Mouse (Mus musculus) spleen, adult 2 months (tissue): Measurements from ENCODE around the gene Rmnd5b. TPM values are rescaled to one million over a fixed set of nuclear protein-coding genes. Genes with fewer than 3 reads are reported as not detected.

Experiments
- DNase-seq, 2 experiments: peaks; one replicate each; pipeline versions ENCODE4 v3.0.0 to v3.0.0-alpha.2; 2012 to 2021; ENCODE audit warnings: low spot score in 2 of 2, low read depth in 1 of 2
- H3K27ac ChIP-seq: fragments of 200-500 bp; 2 replicates; pipeline ENCODE4 v1.5.1; 2012; ENCODE audit warnings: low read length, inconsistent platforms; ENCODE audit not compliant: insufficient read depth
- H3K27me3 ChIP-seq: fragments of 200-500 bp; 2 replicates; pipeline ENCODE4 v1.6.1; 2012; ENCODE audit warnings: mild to moderate bottlenecking, moderate library complexity, low read length, inconsistent platforms; ENCODE audit not compliant: control insufficient read depth, insufficient read depth
- H3K36me3 ChIP-seq: fragments of 200-500 bp; 2 replicates; pipeline ENCODE4 v1.6.1; 2012; ENCODE audit warnings: mild to moderate bottlenecking, low read length, inconsistent platforms; ENCODE audit not compliant: control insufficient read depth, insufficient read depth
- H3K4me1 ChIP-seq: fragments of 200-500 bp; 2 replicates; pipeline ENCODE4 v1.6.1; 2011; ENCODE audit warnings: inconsistent platforms; ENCODE audit not compliant: control insufficient read depth, insufficient read depth, insufficient read length
- H3K4me3 ChIP-seq: fragments of 200-500 bp; 2 replicates; pipeline ENCODE4 v1.5.1; 2011; ENCODE audit warnings: mild to moderate bottlenecking, inconsistent platforms; ENCODE audit not compliant: insufficient read depth, insufficient read length; ENCODE audit errors: extremely low read depth
- CTCF ChIP-seq: fragments of 200-500 bp; IDR thresholded peaks from 2 replicates; pipeline ENCODE4 v1.5.1; 2011; ENCODE audit warnings: mild to moderate bottlenecking, inconsistent platforms; ENCODE audit not compliant: insufficient read depth, insufficient read length, insufficient replicate concordance; ENCODE audit errors: extremely low read depth
- POLR2A ChIP-seq: fragments of 200-500 bp; IDR thresholded peaks from 2 replicates; pipeline ENCODE4 v1.6.1; 2011; ENCODE audit warnings: low read depth, low read length, inconsistent platforms
- WGBS: fragments of 180-500 bp; shearing (Covaris S2); methylation state at CpG from one replicate; pipeline ENCODE4 v1.1.7; 2018; 5-methylcytosine and 5-hydroxymethylcytosine counted together
- polyA plus RNA-seq: library from polyadenylated mRNA; depleted of rRNA; stranded (reverse); fragments of >200 nt; gene quantifications from 2 replicates; pipeline ENCODE4 v1.2.3, GENCODE M21; 2012

Rmnd5b gene
- polyA plus RNA-seq, 1 experiment, result 71.2 TPM

GRCm38 (mm10) chr11:51594715-51595350, 40.9 kb downstream of the Rmnd5b start:
- H3K4me1 ChIP-seq, result peaks cover 3% of the 10 kb centered on the region
- H3K27me3 ChIP-seq, result no peaks in the 10 kb centered on the region
- TF ChIP-seq POLR2A (no peak), CTCF (no peak)
- H3K4me3 ChIP-seq, result no peak overlapping the region
- no peak for DNase-seq
- H3K36me3 ChIP-seq, result peaks cover 37% of the 10 kb centered on the region
- 53% methylated on average over 3 of the region's 3 CpGs for WGBS
- H3K27ac ChIP-seq, result peak overlapping the region; percentile 25; the same call in 1 of the 2 replicates

DNA sequence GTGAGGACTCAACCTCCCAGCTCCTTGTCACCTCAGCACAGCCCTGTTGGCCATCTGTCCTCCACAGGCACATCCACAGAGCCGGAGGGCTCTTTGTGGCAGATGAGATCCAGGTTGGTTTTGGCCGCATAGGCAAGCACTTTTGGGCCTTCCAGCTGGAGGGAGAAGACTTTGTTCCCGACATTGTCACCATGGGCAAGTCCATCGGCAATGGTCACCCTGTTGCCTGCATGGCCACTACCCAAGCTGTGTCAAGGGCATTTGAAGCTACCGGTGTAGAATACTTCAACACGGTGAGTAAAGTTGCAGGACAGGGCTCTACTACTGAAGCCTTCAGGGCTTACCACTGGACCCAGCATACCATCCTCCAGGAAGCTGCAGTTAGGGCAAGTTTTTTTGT, 41.8 kb downstream of the Rmnd5b start:
- H3K36me3 ChIP-seq, result peaks cover 29% of the 10 kb centered on the region
- 95% methylated on average over 6 of the region's 6 CpGs for WGBS
- H3K4me1 ChIP-seq, result peaks cover 3% of the 10 kb centered on the region
- TF ChIP-seq CTCF (no peak), POLR2A (no peak)
- H3K27me3 ChIP-seq, result no peaks in the 10 kb centered on the region
- no peak overlapping the region for H3K4me3 ChIP-seq
- no peak overlapping the region for H3K27ac ChIP-seq
- DNase-seq, result no peak

GRCm38 (mm10) chr11:51593368-51593767, 42.3 kb downstream of the Rmnd5b start:
- H3K36me3 ChIP-seq, result peaks cover 28% of the 10 kb centered on the region
- TF ChIP-seq POLR2A (no peak), CTCF (no peak)
- DNase-seq, result no peak
- H3K27me3 ChIP-seq, result no peaks in the 10 kb centered on the region
- no peak overlapping the region for H3K4me3 ChIP-seq
- H3K4me1 ChIP-seq, result peaks cover 3% of the 10 kb centered on the region
- H3K27ac ChIP-seq, result no peak overlapping the region
- 94% methylated on average over 4 of the region's 4 CpGs for WGBS

GRCm38 (mm10) chr11:51591915-51592314, 43.8 kb downstream of the Rmnd5b start:
- Histone ChIP-seq H3K4me3 (no peak overlapping the region), H3K4me1 (peaks cover 3% of the 10 kb centered on the region), H3K36me3 (peaks cover 20% of the 10 kb centered on the region), H3K27me3 (no peaks in the 10 kb centered on the region), H3K27ac (no peak overlapping the region)
- TF ChIP-seq CTCF, result no peak
- TF ChIP-seq POLR2A, result no peak
- WGBS, result 89% methylated on average over 7 of the region's 7 CpGs
- DNase-seq, result no peak

GRCm38 (mm10) chr11:51591168-51591567, 44.5 kb downstream of the Rmnd5b start:
- no peaks in the 10 kb centered on the region for H3K27me3 ChIP-seq
- WGBS, result 80% methylated on average over 7 of the region's 7 CpGs
- H3K4me1 ChIP-seq, result peaks cover 3% of the 10 kb centered on the region
- DNase-seq, result no peak
- TF ChIP-seq CTCF (no peak), POLR2A (no peak)
- H3K4me3 ChIP-seq, result no peak overlapping the region
- H3K36me3 ChIP-seq, result peaks cover 15% of the 10 kb centered on the region
- no peak overlapping the region for H3K27ac ChIP-seq

DNA sequence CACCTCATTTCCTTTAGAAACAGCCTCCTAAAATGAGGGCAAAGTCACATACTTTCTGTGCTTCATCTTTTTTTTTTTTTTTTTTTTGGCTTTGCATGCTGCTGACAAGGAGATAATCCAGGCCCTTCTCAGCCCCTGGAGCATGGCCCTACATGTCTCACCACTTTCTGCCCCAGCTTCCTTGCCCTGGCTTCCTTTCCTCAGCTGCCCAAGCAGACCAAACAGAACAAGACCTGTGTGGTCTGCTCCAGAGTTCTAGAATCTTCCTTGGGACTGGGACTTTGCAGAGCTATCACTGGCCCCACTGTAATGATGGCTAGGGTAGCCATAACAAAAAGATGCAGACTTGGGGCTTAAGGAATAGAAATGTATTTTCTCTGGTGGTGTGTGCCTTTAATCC, 45.7 kb downstream of the Rmnd5b start:
- Histone ChIP-seq H3K27ac (no peak overlapping the region), H3K4me1 (peaks cover 8% of the 10 kb centered on the region), H3K36me3 (peaks cover 11% of the 10 kb centered on the region), H3K27me3 (no peaks in the 10 kb centered on the region), H3K4me3 (no peak overlapping the region)
- TF ChIP-seq CTCF (no peak), POLR2A (no peak)
- no peak for DNase-seq

- no peak for DNase-seq
- no peaks in the 10 kb centered on the region for H3K27me3 ChIP-seq
- 96% methylated on average over 3 of the region's 3 CpGs for WGBS
- peaks cover 6% of the 10 kb centered on the region for H3K4me1 ChIP-seq
- H3K4me3 ChIP-seq, result no peak overlapping the region
- H3K36me3 ChIP-seq, result peaks cover 7% of the 10 kb centered on the region
- TF ChIP-seq POLR2A, result no peak
- no peak for TF ChIP-seq CTCF
- no peak overlapping the region for H3K27ac ChIP-seq
Observed at GRCm38 (mm10) chr11:51588833-51589232, 46.9 kb downstream of the Rmnd5b start.

- H3K27me3 ChIP-seq, result no peaks in the 10 kb centered on the region
- TF ChIP-seq POLR2A (no peak), CTCF (no peak)
- no peak for DNase-seq
- H3K4me1 ChIP-seq, result peaks cover 6% of the 10 kb centered on the region
- no peak overlapping the region for H3K27ac ChIP-seq
- WGBS, result 92% methylated on average over 1 of the region's 1 CpGs
- H3K36me3 ChIP-seq, result peaks cover 7% of the 10 kb centered on the region
- no peak overlapping the region for H3K4me3 ChIP-seq
Observed at GRCm38 (mm10) chr11:51587059-51587458, 48.6 kb downstream of the Rmnd5b start.
